Mouse (Mus musculus) spleen, adult 2 months (tissue): ENCODE data around the gene Ddx39.

ENCODE experiments used
- CTCF ChIP-seq: fragments of 200-500 bp; IDR thresholded peaks from 2 replicates; pipeline ENCODE4 v1.5.1; 2011; ENCODE audit warnings: mild to moderate bottlenecking, inconsistent platforms; ENCODE audit not compliant: insufficient read depth, insufficient read length, insufficient replicate concordance; ENCODE audit errors: extremely low read depth
- POLR2A ChIP-seq: fragments of 200-500 bp; IDR thresholded peaks from 2 replicates; pipeline ENCODE4 v1.6.1; 2011; ENCODE audit warnings: low read depth, low read length, inconsistent platforms

- no peak for TF ChIP-seq CTCF
- TF ChIP-seq POLR2A, result no peak
Observed at GRCm38 (mm10) chr8:83665969-83666865, 48.8 kb upstream of the Ddx39 start, which contains the start of gene Ptger1.
